Mouse (Mus musculus): Measurements from ENCODE around the gene Atp8a2.
"Not testable (repeated sequence)": the region's sequence is repeated elsewhere in the genome, so short reads cannot be mapped to it uniquely, and the experiment has no call there.

Gene Atp8a2

DNA sequence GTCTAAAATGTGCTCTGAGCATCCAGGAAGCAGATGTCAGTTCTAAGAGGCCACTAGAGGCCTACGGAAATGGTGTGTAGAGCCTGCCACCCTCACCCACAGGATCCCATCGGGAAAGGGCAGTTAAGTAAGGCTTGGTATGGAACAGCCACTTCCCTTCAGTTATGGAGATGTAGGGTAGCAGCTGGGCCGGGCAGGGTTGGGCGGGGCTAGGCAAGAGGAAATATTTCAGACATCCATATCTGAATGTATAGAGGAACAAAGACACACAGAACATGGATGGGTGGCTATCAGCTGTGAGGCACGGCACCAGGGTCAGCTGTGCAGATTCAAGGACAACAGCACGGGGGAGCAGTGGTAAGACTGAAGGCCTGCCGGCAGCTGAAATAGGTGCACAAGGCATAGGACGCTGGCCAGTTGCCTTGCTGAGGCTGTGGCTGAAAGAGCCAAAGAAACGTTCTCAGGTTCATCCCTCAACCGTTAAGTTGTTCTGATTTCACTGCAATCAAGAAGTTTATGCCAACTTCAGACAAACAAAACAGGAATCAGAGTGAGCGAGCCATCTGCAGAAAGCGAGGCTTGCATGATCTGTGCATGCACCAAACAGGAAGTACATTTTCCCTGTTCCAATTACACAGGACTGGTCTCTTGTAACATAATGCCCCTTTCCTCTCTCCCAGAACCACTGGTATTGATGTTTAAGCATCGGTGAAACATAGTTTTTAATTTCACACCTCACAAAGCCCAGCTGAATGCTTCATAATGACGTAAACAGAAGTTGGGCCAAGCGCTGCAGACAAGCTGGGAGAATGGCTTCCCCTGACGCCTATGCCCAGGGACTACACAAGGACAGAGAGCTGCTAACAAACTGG is 549.9 kb downstream of the Atp8a2 start:
- no peak for DNase-seq (ENCODE audit: low read depth, low spot score)

DNA sequence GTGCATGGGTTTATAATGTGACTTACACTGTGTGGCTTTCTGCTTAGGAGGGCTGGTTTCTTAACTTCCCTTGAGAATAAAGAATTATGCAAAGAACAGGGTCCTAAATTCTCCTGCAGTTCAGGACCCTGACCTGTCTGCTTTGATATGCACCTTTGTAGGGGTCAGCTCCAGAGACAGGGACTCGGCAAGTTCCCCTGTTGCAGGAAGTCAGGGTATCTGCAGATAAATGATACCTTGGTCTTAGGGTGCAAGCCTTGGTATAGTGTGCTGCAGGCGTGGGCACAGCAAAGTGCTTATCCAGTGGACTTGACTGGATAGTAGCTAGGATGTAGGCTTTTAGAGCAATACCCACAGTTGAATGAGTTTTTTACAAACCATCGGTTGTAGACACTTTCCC is 552.1 kb downstream of the Atp8a2 start:
- no peak for DNase-seq (ENCODE audit: low read depth, low spot score)

DNA sequence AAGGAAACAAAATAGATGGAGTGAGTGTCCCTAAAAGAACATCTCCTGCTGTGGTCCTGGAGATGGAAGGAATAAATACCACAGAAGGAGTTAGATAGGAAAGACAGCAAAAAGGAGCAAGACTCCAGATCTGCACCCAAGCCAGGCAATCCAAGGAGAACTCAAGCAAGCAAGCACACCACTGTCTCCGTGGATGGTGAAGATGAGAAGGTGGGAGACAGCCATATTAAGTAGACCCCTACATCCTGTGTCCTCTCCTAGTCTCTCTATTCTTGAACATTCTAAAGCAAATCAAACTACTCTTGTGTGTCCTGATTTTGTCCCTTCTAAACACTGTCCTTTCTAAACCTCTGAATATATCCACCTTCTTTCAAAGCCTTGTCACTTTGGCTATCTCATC is 552.8 kb downstream of the Atp8a2 start:
- DNase-seq (ENCODE audit: low read depth, low spot score): no peak

DNA sequence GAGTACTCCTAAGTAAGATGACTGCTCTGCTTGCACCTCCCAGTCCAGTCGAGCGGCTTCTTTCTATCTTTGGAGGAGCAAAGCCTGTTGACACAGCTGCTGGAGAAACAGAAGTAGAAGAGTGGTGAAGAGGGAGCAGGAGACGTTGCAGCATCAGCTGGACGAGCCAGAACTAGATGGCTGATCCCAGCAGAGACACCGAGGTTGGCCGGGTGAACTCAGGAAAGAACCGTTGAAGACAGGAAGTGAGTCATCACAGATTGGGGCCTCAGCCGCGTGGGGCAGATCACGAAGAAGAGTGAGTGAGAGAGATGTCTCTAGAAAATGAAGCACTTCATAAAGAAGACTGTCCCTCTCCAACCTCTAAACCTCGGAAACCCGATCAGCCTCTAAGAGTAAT is 553.4 kb downstream of the Atp8a2 start:
- DNase-seq (ENCODE audit: low read depth, low spot score): peak; percentile 2

DNA sequence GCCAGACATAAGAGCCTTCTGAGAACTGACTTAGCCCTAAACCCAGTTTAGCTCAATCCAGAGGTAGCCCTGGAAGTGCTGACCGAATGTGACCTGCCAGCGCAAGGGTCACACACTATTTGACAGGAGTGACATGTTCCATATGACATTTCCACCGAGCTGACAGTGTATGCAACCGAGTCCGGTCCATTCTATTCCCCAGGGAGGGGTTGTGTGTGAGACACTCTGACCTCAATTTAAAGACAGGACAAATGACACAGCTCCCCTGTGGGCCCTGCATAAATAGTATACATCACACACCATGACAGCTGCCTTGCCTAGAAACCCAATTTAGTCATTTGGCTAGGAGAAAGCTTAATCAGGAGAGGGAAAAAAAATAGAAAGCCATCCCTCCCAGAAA is 555.1 kb downstream of the Atp8a2 start:
- no peak for DNase-seq (ENCODE audit: low read depth, low spot score)

DNA sequence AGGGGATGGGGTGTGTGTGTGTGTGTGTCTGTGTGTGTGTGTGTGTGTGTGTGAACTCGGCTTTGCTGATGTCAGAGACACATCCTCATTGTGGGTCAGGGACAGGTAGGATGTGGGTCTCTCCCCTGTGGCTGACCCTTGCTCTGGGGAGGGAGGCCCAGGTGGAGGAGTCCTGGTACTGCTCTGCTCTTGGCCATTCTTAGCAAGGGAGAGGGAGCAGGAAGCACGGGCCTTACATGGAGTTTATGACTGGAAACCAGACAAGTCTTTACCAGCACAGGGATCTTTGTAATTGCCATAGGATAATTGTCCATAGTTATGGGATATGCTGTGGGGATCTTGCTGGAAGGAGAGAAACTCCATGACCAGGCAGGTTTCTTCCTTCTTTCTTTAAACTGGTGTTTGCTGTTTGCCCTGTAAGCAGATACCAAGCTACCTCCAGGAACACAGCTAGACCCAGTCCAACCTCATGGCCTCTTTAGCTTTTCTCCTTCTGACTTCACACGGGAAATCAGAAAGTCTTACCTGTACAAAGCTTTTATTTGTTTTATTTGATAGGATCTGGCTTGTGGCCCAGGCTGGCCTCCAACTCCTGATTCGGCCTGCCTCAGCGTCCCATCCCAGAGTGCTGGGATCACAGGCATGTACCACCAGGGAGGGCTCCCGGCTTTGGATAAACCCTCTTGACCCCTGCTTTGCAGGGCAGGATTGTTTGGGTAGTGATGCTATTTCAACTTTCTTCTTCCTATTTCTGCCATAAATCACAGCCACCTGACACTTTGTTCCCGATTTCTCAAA is 557.9 kb downstream of the Atp8a2 start:
- DNase-seq (ENCODE audit: low read depth, low spot score): no peak

DNA sequence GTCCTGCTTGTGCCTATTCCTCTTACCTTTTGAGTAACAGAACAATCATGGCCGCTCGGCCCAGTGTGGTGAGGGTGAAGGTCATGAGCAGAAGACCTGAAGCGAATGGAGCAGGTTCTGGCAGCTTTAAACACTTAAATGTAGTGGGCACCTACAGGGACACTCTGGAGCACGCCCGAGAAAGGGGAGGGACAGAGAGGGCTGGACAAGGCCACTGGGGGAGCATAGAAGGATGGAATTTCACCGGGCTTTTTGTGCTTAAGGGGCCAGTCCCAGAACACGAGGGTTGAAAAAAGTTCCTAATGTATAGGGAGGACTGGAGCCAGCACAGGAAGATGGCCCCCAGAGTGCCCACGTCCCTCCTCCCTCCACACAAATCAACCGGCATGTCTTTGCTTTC is 563.0 kb downstream of the Atp8a2 start:
- DNase-seq (ENCODE audit: low read depth, low spot score): no peak

DNA sequence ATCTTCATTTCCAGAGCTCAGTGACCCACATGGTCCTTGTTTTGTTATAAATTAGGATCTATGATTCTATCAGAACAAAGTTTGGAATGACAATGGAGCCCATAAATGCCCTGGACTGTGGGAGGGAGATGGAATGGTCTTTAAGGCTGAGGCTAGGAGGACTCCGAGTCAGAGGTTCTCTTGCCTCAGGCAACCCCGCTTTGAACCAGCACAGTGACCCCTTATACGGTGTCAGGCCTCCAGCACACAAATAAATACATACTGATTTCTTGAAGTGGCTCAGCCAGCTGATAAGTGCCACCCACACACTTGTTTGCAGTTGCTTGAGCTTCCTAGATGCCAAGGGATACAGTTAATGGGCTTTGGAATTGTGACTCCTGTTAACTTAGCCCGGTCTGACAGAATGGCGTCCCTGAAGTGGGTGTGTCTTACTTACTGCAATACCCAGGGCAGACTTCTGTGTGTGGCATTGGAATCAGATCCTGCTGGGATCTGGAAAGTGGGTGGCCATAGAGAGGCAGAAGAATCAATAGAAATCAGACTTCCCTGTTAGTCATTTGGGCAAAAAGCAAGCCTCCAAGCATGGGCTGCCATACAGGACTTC is 563.6 kb downstream of the Atp8a2 start:
- DNase-seq (ENCODE audit: low read depth, low spot score): no peak

DNA sequence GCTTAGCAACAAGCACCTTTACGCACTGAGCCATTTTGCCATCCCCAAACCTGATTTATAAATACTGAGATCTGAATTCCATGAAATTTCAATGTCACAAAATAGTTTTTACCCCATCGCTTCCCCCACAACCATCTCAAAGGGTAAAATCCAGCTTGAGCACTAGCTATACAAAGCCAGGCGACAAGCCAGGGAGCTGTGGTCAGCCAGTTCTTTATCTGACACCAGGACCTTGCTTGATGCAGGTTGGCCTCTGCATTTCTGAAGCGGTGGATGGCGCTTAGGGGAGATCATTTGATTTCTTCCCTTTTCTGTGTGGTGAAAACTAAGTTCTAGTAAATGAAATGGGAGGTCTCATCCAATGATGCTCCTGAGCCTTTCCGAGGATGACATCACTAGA is 564.9 kb downstream of the Atp8a2 start:
- DNase-seq (ENCODE audit: low read depth, low spot score): no peak

DNA sequence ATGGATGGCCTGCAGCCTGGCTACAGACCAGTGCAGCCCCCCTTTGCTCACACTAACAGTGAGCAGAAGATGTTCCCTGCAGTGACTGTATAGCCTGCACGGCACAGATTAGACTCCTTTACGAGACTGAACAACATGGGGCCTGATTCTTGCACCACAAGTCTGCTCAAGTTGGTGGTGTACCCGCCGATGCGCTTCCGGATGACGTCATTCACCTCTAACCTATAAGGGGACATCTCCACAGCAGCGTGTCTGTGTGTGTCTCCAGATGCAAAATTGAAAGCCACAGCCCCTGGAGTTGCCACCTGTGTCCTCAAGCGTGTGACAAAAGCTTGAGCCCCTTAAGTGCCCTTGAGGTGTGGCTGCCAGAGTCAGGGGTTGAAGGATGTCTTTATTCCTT is 566.9 kb downstream of the Atp8a2 start:
- DNase-seq (ENCODE audit: low read depth, low spot score): no peak

DNA sequence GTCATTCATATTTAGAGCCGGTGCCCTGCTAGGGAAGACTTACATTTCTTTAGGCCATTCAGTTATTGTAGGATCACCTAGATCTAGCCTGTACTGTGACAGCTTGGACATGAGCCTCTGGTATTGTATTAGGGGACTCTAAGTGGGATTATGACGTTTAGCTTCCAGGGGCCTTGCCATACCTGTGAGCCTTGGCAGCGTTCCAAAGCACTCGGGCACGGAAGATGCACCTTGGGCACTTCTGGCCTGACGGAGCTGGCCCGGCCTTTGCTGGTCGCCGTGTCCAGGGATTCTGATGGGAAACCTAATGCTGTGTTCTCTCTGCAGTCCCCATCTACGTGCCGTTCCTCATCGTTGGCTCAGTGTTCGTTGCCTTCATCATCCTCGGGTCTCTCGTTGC is 567.7 kb downstream of the Atp8a2 start:
- DNase-seq (ENCODE audit: low read depth, low spot score): no peak

DNA sequence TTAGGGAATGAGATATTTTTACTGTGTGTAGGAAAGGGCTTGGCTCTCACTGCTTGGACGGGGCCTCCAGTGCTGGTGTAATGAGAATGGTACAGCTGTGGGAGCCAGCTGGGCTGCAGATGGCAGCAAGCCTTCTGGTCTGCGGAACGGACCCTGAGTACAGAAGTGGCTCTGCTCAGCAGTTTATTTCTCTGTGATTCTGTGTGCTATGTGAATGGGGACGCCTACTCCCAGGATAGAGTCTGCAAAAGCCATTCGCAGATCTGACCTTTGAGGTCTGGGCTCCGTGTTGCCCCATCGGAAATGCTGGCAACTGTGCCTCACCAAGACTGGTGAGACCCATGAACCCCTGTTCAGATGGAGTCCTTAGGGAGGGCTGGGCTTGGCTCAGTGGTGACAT is 569.2 kb downstream of the Atp8a2 start:
- no peak for DNase-seq (ENCODE audit: low read depth, low spot score)

DNA sequence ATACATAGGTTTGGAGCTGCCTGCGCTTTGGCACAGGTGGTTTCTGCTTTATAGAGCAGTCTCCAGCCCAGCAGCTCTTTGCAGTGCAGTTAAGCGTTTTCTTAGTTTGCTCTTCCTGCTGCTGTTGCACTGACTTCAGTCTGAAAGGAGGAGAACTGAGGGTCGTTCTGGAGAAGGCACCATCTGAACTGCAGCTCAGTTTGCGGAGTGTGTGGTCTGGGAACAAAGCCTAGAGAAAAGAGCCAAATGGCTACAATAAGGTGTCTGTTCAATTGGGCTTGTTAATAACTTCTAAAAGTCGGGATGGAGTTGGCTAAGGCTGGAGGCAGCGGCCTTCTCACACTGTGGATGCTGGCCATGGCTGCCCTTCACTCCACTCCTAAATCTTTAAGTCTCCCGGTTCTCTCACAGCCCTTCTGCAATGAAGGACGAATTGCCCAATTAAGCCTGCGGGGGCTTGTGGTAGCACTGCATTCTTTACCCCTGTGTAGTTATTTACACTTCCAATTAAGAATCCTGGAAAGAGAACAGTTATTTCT is 569.8 kb downstream of the Atp8a2 start:
- no peak for DNase-seq (ENCODE audit: low read depth, low spot score)

DNA sequence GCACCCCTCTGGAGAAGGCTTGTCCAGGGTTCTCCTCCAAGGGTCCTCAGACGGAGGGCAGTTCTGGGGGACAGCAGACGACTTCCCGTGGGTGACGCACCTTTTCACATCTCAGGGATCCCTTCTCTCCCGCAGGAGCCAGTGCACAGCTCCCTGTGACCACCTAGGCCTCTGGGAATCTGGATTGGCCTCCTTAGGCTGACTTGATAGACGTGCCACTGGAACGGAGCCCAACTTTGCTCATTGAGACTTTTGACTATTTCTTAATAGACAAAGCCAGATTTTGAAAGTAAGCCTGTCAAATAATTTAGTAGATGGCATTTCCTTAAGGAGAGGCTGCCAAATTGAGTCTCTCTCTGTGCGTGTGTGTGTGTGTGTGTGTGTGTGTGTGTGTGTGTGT is 570.3 kb downstream of the Atp8a2 start:
- DNase-seq (ENCODE audit: low read depth, low spot score): no peak

DNA sequence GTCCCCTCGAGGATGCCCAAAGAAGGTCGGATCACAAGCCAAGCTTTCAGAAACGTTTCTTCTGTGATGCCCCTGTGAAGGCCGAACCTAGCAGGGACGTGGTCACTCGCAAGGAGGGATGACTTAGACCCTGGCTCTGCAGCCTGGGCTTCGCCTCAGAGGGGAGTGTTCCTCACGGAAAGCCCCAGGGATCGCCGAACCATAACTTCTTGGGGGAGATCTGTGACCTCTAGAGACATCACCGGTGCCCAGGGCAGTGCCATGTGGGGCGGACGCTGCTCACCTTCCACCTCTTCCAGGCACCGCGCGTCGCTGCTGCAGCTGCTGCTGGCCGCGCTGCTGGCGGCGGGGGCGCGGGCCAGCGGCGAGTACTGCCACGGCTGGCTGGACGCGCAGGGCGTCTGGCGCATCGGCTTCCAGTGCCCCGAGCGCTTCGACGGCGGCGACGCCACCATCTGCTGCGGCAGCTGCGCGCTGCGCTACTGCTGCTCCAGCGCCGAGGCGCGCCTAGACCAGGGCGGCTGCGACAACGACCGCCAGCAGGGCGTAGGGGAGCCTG is 571.1 kb downstream of the Atp8a2 start:
- DNase-seq (ENCODE audit: low read depth, low spot score): no peak

DNA sequence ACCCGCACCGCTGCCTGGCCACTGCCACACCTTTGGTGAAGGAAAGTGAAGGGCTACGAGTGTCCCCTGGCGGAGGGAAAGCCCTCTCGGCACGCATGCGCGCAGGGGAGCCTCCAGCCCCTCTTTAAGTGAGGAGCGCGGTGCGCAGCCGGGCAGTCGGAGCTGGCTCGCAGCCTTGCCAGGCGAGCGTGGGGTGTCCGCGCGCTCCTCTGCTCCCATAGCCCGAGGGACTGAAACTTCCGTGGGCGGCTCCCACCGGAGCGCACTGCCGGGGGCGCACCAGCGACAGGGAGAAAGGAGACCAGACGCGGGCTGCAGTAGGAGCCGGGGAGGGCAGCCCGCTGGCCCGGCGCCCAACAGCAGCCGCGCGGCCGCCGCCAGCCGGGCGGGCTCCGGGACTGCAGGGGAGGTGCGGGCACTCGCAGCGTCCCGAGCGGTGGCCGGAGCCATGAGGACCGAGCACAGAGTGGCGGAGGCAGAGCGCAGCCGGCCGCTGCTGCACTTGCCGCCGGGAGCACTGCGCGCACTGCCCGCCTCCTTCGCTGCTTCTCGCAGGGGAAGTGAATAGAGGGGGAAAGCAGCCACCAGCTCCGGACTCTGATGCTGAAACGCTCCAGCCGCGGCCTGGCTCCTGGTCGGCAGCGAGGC is 571.7 kb downstream of the Atp8a2 start, which contains the start of gene Shisa2:
Shisa2 (plus strand) TSS at position 151 of the 648 bp plus-strand sequence.
- no peak for DNase-seq (ENCODE audit: low read depth, low spot score)

DNA sequence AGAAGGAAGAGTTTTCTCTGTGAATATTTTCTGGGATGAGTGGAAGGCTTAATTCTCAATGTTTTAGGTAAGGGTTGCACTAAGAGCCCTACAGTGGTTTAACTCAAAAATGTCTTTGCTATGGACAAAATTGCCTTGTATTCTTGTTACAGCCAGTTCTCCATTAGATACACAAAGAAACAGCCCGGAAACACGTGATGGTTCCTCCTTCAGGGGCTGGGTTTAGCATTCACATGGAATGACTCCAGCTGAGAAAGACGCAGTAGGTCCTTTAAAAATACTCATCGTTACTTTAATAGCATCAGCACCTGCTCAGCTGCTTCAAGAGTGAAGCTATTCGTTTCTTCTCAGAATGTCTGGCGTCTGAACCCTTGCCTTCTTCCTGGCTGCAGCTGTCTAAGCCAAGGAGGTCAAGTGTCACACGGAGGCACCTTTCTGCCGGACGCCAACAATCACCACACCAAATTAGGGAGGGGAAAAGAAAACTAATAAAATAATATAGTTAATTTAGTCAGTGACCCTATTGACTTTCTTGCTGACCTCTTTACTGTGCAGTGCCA is 572.6 kb downstream of the Atp8a2 start:
- DNase-seq (ENCODE audit: low read depth, low spot score): no peak

DNA sequence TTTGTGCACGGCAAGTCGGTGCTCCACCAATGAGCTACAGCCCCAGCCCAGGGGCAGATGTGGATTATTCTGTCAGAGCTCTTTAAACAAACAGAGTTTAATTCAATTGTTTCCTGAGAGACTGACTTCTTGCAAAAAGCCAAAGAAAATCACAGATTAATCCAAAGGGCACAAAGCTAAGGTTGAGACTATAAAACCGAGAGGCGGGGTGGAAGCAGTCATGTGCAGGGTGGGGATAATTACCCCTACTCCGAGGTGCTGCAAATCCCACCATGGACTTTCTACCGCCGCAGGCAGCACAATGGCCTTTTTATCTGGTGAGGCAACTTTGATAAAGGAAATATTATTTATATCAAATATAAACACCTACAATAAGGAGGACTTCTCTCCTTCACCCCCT is 580.2 kb downstream of the Atp8a2 start:
- no peak for DNase-seq (ENCODE audit: low read depth, low spot score)

DNA sequence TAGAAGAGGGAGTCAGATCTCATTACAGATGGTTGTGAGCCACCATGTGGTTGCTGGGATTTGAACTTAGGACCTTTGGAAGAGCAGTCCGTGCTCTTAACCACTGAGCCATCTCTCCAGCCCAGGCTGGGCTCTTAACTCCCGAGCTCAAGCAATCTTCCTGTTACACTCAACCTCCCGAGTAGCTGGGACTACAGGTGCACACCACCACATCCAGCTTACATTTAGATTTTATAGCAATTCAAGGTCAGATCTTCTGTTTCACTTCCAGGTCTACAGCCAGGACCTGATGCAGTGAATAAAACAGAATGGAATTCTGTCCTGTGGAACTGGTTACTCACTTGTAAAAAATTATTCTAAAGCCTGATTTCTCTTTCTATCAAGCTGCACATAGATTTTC is 582.8 kb downstream of the Atp8a2 start:
- DNase-seq (ENCODE audit: low read depth, low spot score): not testable (repeated sequence)

DNA sequence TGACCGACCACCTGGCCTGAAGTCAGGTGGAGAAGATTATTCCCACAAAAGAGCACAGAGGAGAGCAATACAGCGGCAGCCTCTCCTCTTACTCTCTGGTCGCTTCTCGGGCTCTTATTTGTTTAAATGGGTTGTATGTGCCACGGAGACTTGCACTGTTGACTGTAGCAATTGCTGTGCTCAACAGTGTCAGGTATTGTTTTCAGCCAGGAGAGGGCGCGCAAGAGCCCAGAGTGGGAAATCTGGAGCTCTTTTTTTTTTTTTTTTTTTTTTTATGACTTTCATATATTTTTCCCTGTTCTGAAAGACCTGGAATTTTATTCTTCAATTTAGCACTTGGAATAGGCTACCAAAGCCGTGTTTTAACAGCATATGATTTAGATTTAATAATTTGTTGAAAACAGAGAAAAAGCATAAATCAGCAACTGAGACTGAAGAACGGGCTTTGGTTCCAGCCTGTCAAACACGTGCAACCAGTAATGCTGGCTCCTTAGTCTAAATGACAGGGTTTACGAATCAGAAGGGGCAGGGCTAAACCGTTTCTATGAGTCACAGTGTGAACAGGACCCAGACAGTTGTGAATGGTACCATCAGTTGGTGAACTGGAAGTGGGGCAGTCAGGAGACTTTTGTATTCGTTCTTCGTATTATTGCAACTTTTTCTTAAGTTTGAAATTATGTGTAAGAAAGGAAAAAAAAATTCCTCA is 583.9 kb downstream of the Atp8a2 start:
- DNase-seq (ENCODE audit: low read depth, low spot score): peak; percentile 73
